Mouse (Mus musculus) midbrain, embryonic 12.5 days (tissue): Measurements from ENCODE around the gene Man1c1. TPM values are rescaled to one million over a fixed set of nuclear protein-coding genes. Genes with fewer than 3 reads are reported as not detected.

Experiments
- ATAC-seq: fragments of 200-750 bp; cut with Nextera tagmentation; 2 replicates; pipeline ENCODE4 v1.8.0; 2017; ENCODE audit warnings: low read depth, moderate TSS enrichment, moderate library complexity; ENCODE audit not compliant: low FRiP score
- H3K27ac ChIP-seq: fragments of 300-500 bp; sonication (generic); replicated peaks from 2 replicates; pipeline ENCODE4 v1.5.1; 2016; ENCODE audit warnings: mild to moderate bottlenecking
- H3K27me3 ChIP-seq: fragments of 300-500 bp; sonication (generic); 2 replicates; pipeline ENCODE4 v1.6.1; 2016; ENCODE audit warnings: mild to moderate bottlenecking
- H3K36me3 ChIP-seq: fragments of 300-500 bp; sonication (generic); 2 replicates; pipeline ENCODE4 v1.6.1; 2016
- H3K4me1 ChIP-seq: fragments of 300-500 bp; sonication (generic); 2 replicates; pipeline ENCODE4 v1.6.1; 2016
- H3K4me2 ChIP-seq: fragments of 300-500 bp; sonication (generic); replicated peaks from 2 replicates; pipeline ENCODE4 v1.6.1; 2016; ENCODE audit warnings: mild to moderate bottlenecking, moderate library complexity
- H3K4me3 ChIP-seq: fragments of 300-500 bp; sonication (generic); 2 replicates; pipeline ENCODE4 v1.5.1; 2016; ENCODE audit warnings: mild to moderate bottlenecking
- H3K9ac ChIP-seq: fragments of 300-500 bp; sonication (generic); replicated peaks from 2 replicates; pipeline ENCODE4 v1.6.1; 2016; ENCODE audit warnings: mild to moderate bottlenecking, moderate library complexity
- H3K9me3 ChIP-seq: fragments of 300-500 bp; sonication (generic); 2 replicates; pipeline ENCODE4 v1.6.1; 2016; ENCODE audit warnings: mild to moderate bottlenecking
- WGBS: fragments of 180-500 bp; shearing (Covaris S2); methylation state at CpG from one replicate; pipeline ENCODE4 v1.1.7; 2016; 5-methylcytosine and 5-hydroxymethylcytosine counted together
- polyA plus RNA-seq: library from polyadenylated mRNA; unstranded; fragments of >200 nt; fragmentation: Nextera tagmentation; extraction: Ambion mirVana; gene quantifications from 2 replicates; pipeline ENCODE4 v1.2.1, GENCODE M21; 2016

Man1c1 gene
- polyA plus RNA-seq, 1 experiment from 2014 or later = 5.4 TPM

DNA sequence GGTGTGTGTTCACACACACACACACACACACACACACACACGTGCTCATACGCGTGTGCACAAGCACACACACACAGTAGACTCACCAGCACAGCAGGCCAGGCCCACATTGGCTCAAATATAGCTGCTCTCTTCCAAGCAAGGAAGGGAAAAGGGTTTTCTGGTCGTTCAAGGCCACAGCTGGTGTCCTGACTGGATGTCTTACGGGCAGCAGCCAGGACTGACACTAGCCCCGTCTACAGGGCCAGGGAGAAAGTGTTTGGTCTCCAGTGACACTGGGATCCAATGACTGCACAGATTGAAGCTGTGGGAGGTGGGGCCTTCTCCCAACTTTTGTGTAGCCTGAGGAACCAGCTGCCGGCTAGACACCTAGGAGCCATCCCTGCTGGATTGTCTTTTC lies 52.7 kb downstream of the Man1c1 start:
- H3K27ac ChIP-seq = no peak overlapping the region
- no peak overlapping the region; the same call in 1 of the 2 replicates for H3K9ac ChIP-seq
- ATAC-seq = no peak
- no peaks in the 10 kb centered on the region for H3K27me3 ChIP-seq
- 70% methylated on average over 7 of the region's 7 CpGs for WGBS
- H3K4me1 ChIP-seq = peaks cover 3% of the 10 kb centered on the region; the same call in 1 of the 2 replicates
- H3K4me3 ChIP-seq = no peak overlapping the region
- no peaks in the 10 kb centered on the region for H3K36me3 ChIP-seq
- no peaks in the 10 kb centered on the region for H3K9me3 ChIP-seq
- H3K4me2 ChIP-seq = no peak overlapping the region

DNA sequence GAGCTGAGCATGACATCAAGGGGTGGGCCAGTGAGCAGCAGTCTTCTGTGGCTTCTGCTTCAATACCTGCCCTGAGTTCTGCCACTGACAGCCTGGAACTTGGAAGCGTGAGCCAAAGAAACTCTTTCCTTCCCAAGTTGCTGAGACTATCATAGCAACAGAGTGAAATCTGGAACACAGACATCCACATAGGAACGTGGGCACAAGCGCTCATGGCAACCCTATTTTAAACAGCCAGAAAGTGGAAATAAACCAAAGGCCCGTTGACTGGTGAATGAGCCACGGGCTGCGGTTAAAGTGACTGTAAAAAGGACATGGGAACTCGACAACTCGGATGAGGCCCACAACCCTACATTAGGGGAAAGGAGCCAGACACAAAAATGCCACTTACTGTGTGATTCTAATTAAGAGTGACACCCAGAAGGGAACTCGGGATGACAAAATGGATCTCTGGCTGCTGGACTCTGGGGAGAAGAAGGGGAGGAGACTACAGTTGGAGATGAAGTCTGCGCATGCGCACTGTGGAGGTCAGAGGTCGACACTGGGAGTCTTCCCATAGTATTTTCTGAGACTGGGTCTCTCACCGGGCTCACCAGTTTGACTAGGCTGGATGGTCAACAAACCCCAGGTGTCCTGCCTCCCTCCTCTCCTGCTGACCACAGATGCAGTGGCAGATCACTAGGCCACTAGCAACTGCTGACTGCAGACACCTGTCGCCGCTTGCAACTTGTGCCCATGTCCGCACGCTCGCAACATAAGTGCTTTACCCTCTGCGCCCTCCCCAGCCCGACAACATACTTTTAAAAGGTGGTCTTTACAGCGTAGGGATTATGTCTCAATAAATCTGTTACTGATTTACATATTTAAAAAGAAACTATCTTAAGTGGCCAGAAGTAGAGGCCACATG lies 58.8 kb downstream of the Man1c1 start:
- no peaks in the 10 kb centered on the region for H3K9me3 ChIP-seq
- H3K36me3 ChIP-seq = no peaks in the 10 kb centered on the region
- 0 out of 2 replicates have a peak, but pooled peaks cover 3% of the 10 kb centered on the region for H3K4me1 ChIP-seq
- no peak overlapping the region for H3K4me2 ChIP-seq
- ATAC-seq = no peak
- H3K9ac ChIP-seq = no peak overlapping the region
- 88% methylated on average over 21 of the region's 21 CpGs for WGBS
- H3K27me3 ChIP-seq = no peaks in the 10 kb centered on the region
- H3K27ac ChIP-seq = no peak overlapping the region
- H3K4me3 ChIP-seq = no peak overlapping the region

DNA sequence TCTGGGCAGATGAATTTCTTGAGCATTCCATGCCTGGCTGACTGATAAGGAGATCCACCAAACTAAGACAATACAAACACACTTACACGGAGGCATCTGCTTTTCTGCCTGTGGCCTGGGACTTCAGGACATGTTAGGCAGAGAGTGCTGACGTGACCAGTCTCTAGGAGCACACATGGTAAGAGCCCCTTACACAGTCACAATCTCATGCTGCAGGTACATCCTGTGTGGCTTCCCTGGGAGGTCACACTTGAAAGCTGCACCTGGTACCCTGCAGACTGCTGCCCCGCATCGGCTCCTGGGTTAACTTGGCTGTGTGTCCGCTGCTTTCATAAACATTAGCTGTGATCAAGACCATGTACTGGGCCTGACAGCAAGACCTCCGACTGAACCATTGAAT lies 59.7 kb downstream of the Man1c1 start:
- H3K4me2 ChIP-seq = no peak overlapping the region
- H3K9me3 ChIP-seq = no peaks in the 10 kb centered on the region
- H3K27me3 ChIP-seq = no peaks in the 10 kb centered on the region
- no peak for ATAC-seq
- H3K4me3 ChIP-seq = no peak overlapping the region
- no peak overlapping the region for H3K9ac ChIP-seq
- H3K36me3 ChIP-seq = no peaks in the 10 kb centered on the region
- H3K27ac ChIP-seq = no peak overlapping the region
- H3K4me1 ChIP-seq = 0 out of 2 replicates have a peak, but pooled peaks cover 3% of the 10 kb centered on the region
- WGBS = 91% methylated on average over 6 of the region's 6 CpGs

DNA sequence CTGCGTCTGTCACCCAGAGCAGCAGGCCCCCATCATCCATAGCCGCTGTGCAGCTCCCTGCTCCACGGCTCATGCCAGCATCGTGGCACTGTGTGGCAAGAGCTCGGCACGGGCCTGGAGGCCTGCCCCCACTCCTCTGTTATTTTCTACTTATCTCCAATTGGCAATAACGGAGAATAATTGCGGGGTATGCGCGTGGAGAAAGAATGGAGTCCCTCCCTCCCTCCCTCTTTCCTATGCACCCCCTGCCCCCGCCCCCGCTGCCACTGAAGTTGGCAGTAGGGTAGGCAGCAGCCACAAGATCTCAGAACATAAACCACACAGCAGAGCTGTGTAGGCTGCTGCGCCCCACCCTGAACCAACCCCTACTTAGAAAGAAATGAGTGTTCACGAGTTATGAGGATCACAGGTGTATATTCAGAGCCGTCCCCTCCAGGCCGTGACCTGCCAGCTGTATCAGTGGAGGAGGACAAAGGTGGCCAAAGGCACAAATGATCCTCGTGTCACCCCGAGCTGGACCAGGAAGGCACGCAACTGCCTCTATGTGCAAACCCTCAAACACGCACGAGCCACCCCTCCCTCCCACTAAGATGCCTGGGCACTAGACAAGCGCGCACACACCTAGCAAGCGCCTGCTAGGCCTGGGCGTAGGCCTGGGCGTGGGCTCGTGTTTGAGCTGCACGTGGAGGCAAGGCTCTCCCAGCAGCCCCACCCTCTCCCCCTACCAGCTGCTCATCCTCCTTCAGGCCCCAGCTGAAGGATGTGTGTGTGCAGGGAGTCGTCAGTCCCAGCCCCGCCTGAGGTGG lies 62.2 kb downstream of the Man1c1 start:
- no peak overlapping the region for H3K4me3 ChIP-seq
- no peak for ATAC-seq
- no peak overlapping the region for H3K9ac ChIP-seq
- no peak overlapping the region for H3K27ac ChIP-seq
- 0 out of 2 replicates have a peak, but pooled peaks cover 3% of the 10 kb centered on the region for H3K4me1 ChIP-seq
- no peak overlapping the region for H3K4me2 ChIP-seq
- no peaks in the 10 kb centered on the region for H3K27me3 ChIP-seq
- H3K9me3 ChIP-seq = 0 out of 2 replicates have a peak, but pooled peaks cover 3% of the 10 kb centered on the region
- WGBS = 87% methylated on average over 30 of the region's 30 CpGs
- H3K36me3 ChIP-seq = no peaks in the 10 kb centered on the region

DNA sequence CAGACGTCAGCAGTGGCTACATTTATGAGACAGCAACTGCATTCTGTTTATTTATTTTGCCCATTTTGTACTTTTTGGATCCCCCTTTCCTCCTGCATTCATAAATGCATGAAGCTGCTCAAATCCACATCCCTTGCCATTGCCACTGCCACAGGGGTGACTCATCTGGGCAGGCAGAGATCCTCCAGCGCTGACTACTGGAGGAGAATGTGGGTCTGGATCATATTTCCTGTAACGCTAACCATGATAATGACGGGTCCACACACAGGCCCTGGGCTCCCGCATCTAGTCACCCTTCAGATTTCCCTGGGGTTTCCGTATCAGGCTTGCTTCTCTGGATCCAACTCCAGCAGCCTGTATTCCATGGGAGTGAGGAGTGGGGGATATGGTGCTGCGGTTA lies 64.8 kb downstream of the Man1c1 start:
- no peak overlapping the region for H3K27ac ChIP-seq
- H3K4me1 ChIP-seq = 0 out of 2 replicates have a peak, but pooled peaks cover 8% of the 10 kb centered on the region
- H3K36me3 ChIP-seq = no peaks in the 10 kb centered on the region
- WGBS = 91% methylated on average over 7 of the region's 7 CpGs
- H3K9ac ChIP-seq = no peak overlapping the region
- H3K27me3 ChIP-seq = peaks cover 4% of the 10 kb centered on the region; the same call in 1 of the 2 replicates
- no peak overlapping the region for H3K4me2 ChIP-seq
- 0 out of 2 replicates have a peak, but pooled peaks cover 3% of the 10 kb centered on the region for H3K9me3 ChIP-seq
- H3K4me3 ChIP-seq = no peak overlapping the region
- ATAC-seq = no peak

DNA sequence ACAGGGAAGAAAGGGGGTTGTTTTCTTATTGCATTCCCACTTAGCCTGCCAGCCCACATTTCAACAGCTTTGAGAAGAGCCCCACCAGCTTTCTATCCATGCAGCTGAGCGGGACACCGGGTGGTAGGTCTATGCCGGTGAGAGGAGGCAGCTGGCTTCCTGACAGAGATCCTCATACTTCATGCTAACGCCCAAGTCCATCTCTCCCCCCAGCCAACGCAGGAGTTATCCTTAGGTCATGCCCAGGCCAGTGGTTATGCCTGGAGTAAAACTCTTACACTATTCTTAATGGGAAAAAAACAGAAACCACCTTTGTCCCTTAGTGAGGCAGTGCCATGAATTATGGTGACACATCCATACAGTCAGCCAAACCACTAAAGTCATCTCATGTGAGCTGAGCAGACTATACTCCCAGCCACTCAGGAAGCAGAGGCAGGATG lies 66.0 kb downstream of the Man1c1 start:
- Histone ChIP-seq H3K4me1 (peaks cover 16% of the 10 kb centered on the region; the same call in 1 of the 2 replicates), H3K4me2 (no peak overlapping the region), H3K9me3 (0 out of 2 replicates have a peak, but pooled peaks cover 3% of the 10 kb centered on the region), H3K4me3 (no peak overlapping the region), H3K27me3 (peaks cover 4% of the 10 kb centered on the region; the same call in 1 of the 2 replicates), H3K36me3 (no peaks in the 10 kb centered on the region), H3K27ac (no peak overlapping the region), H3K9ac (no peak overlapping the region)
- WGBS = 84% methylated on average over 5 of the region's 5 CpGs
- no peak for ATAC-seq

DNA sequence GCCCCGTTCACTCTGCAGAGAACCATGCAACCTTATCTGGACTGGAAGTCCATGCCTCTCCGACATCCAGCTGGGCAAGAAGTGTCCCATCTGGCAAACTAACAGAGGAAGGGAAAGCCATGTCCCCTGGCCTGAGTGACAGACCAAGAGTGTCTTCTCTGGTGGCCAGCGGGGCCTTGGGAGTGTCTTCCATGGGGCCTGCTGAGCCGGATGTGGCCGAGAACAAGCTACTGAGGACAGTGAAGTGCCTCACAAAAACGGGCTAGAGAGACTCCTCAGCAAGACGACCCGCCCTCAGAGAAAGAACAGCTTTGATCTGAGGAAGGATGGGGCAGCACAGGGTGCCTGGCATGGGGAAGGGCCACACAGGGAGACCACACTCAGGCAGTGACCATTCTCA lies 67.7 kb downstream of the Man1c1 start:
- Histone ChIP-seq H3K4me3 (no peak overlapping the region), H3K36me3 (no peaks in the 10 kb centered on the region), H3K4me2 (no peak overlapping the region), H3K27me3 (peaks cover 4% of the 10 kb centered on the region; the same call in 1 of the 2 replicates), H3K9ac (no peak overlapping the region), H3K27ac (no peak overlapping the region), H3K9me3 (0 out of 2 replicates have a peak, but pooled peaks cover 3% of the 10 kb centered on the region), H3K4me1 (peaks cover 28% of the 10 kb centered on the region)
- ATAC-seq = no peak
- 61% methylated on average over 8 of the region's 8 CpGs for WGBS

DNA sequence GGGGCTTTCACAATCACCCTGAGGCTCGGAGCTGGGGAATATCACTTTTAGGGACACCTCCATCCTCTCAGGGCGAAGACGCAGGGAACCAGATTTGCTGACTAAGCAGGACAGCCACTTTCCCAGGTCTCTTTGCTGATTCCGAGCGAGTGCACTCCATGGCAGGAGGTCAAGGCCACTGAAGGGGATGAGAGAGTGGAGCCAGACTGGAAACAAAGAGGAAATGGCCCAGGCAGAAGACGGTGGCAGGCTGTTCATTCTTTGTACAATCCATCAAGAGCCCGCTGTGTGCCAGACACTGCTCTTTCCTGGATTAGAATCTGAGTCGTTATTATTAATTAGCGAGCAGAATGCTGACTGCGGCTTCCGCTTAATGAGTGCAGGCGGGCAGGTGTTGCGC lies 70.1 kb downstream of the Man1c1 start:
- no peaks in the 10 kb centered on the region for H3K36me3 ChIP-seq
- H3K27ac ChIP-seq = no peak overlapping the region
- H3K4me1 ChIP-seq = peaks cover 34% of the 10 kb centered on the region
- H3K4me3 ChIP-seq = no peak overlapping the region
- 62% methylated on average over 13 of the region's 13 CpGs for WGBS
- H3K9me3 ChIP-seq = 0 out of 2 replicates have a peak, but pooled peaks cover 3% of the 10 kb centered on the region
- no peak overlapping the region for H3K9ac ChIP-seq
- ATAC-seq = no peak
- H3K4me2 ChIP-seq = no peak overlapping the region
- peaks cover 4% of the 10 kb centered on the region; the same call in 1 of the 2 replicates for H3K27me3 ChIP-seq

DNA sequence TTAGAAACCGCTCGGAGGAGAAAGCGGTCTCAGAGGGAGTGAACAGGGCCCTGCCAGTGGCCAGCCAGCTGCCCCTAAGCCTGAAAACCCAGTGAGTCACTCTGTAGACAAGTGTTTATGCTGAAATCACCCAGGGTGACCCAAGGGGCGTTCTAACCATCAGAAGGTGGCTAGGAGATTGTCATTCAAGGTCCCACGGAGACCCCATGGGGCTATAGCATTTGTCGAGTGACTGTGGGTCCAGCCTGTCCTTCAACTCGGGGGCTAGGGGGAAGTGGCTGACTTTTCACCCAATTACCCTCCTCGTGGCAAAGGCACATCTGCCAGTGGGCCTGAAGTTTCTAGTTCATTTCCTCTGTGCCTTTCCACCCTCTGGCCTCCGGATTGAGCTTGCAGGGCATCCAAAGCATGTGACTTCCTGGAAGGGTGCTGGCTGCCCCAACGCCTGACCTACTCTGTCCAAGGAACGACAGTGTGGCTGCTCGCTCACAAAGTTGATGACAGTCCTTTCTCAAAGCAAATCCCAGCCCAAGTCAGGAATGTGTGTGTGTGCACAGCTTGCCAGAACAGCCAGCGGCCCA lies 71.9 kb downstream of the Man1c1 start:
- peak; percentile 66 for ATAC-seq
- Histone ChIP-seq H3K36me3 (no peaks in the 10 kb centered on the region), H3K9ac (peak overlapping the region; percentile 34), H3K27me3 (peaks cover 4% of the 10 kb centered on the region; the same call in 1 of the 2 replicates), H3K4me2 (0 out of 2 replicates have a peak overlapping the region, but pooled peaks have one; percentile 6), H3K4me1 (peaks cover 39% of the 10 kb centered on the region), H3K27ac (peak overlapping the region; percentile 86), H3K4me3 (no peak overlapping the region), H3K9me3 (no peaks in the 10 kb centered on the region)
- 27% methylated on average over 13 of the region's 13 CpGs for WGBS

DNA sequence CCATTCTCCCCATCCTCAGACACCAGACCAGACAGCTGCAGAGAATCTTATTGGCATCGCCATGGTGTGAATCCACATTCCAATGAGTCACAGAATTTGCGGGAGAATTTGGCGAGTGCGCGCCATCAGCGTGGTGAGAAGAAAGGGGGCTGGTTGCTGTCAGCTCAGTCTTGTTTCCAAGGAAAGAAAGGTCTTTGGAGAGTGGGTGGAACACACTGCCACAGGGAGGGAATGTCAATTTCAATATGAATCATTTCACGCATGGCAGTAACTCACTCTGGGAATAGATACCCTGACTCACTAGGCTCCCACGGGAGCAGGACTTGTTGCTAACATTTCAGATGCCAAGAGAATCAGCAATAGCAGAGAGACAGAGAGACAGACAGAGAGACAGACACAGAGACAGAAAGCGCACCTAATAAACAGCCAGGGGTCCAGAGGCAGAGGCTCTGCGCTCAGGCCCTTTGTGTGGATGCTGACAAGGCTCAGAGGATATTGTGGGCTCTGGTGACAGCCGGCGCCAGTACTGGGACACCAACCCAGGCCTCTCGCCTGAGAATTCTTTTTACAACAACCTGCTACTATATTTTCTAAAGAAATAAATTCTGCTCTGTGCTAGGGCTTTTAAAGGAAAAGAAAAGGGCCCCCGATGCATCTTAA lies 72.5 kb downstream of the Man1c1 start:
- WGBS = 31% methylated on average over 14 of the region's 14 CpGs
- peaks cover 4% of the 10 kb centered on the region; the same call in 1 of the 2 replicates for H3K27me3 ChIP-seq
- no peaks in the 10 kb centered on the region for H3K36me3 ChIP-seq
- peak; percentile 68 for ATAC-seq
- no peak overlapping the region for H3K4me3 ChIP-seq
- H3K9ac ChIP-seq = peak overlapping the region; percentile 34
- peak overlapping the region; percentile 86 for H3K27ac ChIP-seq
- no peaks in the 10 kb centered on the region for H3K9me3 ChIP-seq
- H3K4me2 ChIP-seq = 0 out of 2 replicates have a peak overlapping the region, but pooled peaks have one; percentile 6
- H3K4me1 ChIP-seq = peaks cover 39% of the 10 kb centered on the region
